ENCODE assay signal across 7 mouse cellular contexts in genomic region chr8:84839875-84840247, GRCm38 (mm10). TPM values are rescaled to one million over a fixed set of nuclear protein-coding genes. Genes with fewer than 3 reads are reported as not detected.
DNase-seq lines count a peak whose midpoint lies in the region; ATAC-seq and TF ChIP-seq lines count a peak whose summit lies in the region.

No protein-coding gene starts in this region.

- no peak for TF ChIP-seq CTCF in lung, postnatal 0 days (IDR thresholded peaks at IDR 0.05)

- H3K4me1 ChIP-seq in lung, postnatal 0 days (ENCODE audit: insufficient read depth, low read depth, low read length): peaks cover 2% of the 10 kb centered on the region; the same call in 1 of the 2 replicates
- peaks cover 42% of the 10 kb centered on the region for H3K4me1 ChIP-seq in forebrain, embryonic 12.5 days
- H3K4me1 ChIP-seq in limb, embryonic 13.5 days: peaks cover 75% of the 10 kb centered on the region
- peaks cover 25% of the 10 kb centered on the region for H3K4me1 ChIP-seq in stomach, embryonic 14.5 days (ENCODE audit: control insufficient read depth, insufficient read depth, low read length)

- no peak for ATAC-seq in lung, postnatal 0 days
- no peak for ATAC-seq in forebrain, embryonic 12.5 days (ENCODE audit: low FRiP score)
- ATAC-seq in limb, embryonic 13.5 days (ENCODE audit: low FRiP score, low read depth): no peak
- ATAC-seq in stomach, embryonic 14.5 days (ENCODE audit: insufficient number of reproducible peaks, insufficient read depth, low FRiP score, low read depth): no peak

- no peaks in the 10 kb centered on the region for H3K27me3 ChIP-seq in lung, postnatal 0 days (replicated peaks; ENCODE audit: insufficient read depth, low read length)
- no peaks in the 10 kb centered on the region for H3K27me3 ChIP-seq in forebrain, embryonic 12.5 days
- H3K27me3 ChIP-seq in limb, embryonic 13.5 days: no peaks in the 10 kb centered on the region
- H3K27me3 ChIP-seq in stomach, embryonic 14.5 days (ENCODE audit: control insufficient read depth, insufficient read depth, low read length): no peaks in the 10 kb centered on the region

- peaks cover 36% of the 10 kb centered on the region for H3K36me3 ChIP-seq in lung, postnatal 0 days (ENCODE audit: insufficient read depth, low read length)
- peaks cover 80% of the 10 kb centered on the region for H3K36me3 ChIP-seq in forebrain, embryonic 12.5 days (replicated peaks)
- peaks cover 83% of the 10 kb centered on the region for H3K36me3 ChIP-seq in limb, embryonic 13.5 days
- peaks cover 77% of the 10 kb centered on the region for H3K36me3 ChIP-seq in stomach, embryonic 14.5 days (ENCODE audit: control insufficient read depth, insufficient read depth, low read length)

- intact Hi-C loops in left cerebral cortex, postnatal 14 days (cut with DNase I): no loop called here

- H3K27ac ChIP-seq in lung, postnatal 0 days (ENCODE audit: low read length): peak overlapping the region; percentile 81
- peak overlapping the region; percentile 87 for H3K27ac ChIP-seq in forebrain, embryonic 12.5 days
- H3K27ac ChIP-seq in limb, embryonic 13.5 days: peak overlapping the region; percentile 80
- H3K27ac ChIP-seq in stomach, embryonic 14.5 days (ENCODE audit: low read length): peak overlapping the region; percentile 93

- peak overlapping the region; percentile 87 for H3K9ac ChIP-seq in lung, postnatal 0 days (replicated peaks; ENCODE audit: low read depth)
- H3K9ac ChIP-seq in forebrain, embryonic 12.5 days: peak overlapping the region; percentile 87
- H3K9ac ChIP-seq in limb, embryonic 13.5 days: peak overlapping the region; percentile 90
- peak overlapping the region; percentile 88 for H3K9ac ChIP-seq in stomach, embryonic 14.5 days (replicated peaks; ENCODE audit: low read depth, low read length)

- peak overlapping the region; percentile 96 for H3K4me2 ChIP-seq in lung, postnatal 0 days (replicated peaks; ENCODE audit: low read depth, low read length)
- H3K4me2 ChIP-seq in forebrain, embryonic 12.5 days: peak overlapping the region; percentile 63
- peak overlapping the region; percentile 71 for H3K4me2 ChIP-seq in limb, embryonic 13.5 days (replicated peaks)
- peak overlapping the region; percentile 59 for H3K4me2 ChIP-seq in stomach, embryonic 14.5 days (replicated peaks; ENCODE audit: low read depth, low read length)

- TF ChIP-seq EP300 in lung, postnatal 0 days (IDR thresholded peaks at IDR 0.05): no peak

- peak overlapping the region; percentile 93 for H3K4me3 ChIP-seq in lung, postnatal 0 days (ENCODE audit: low read depth, low read length)
- peak overlapping the region; percentile 74 for H3K4me3 ChIP-seq in forebrain, embryonic 12.5 days (replicated peaks)
- H3K4me3 ChIP-seq in limb, embryonic 13.5 days: peak overlapping the region; percentile 88
- peak overlapping the region; percentile 87 for H3K4me3 ChIP-seq in stomach, embryonic 14.5 days (ENCODE audit: low read depth, low read length)

- no peaks in the 10 kb centered on the region for H3K9me3 ChIP-seq in lung, postnatal 0 days (ENCODE audit: low read length)
- no peaks in the 10 kb centered on the region for H3K9me3 ChIP-seq in forebrain, embryonic 12.5 days
- no peaks in the 10 kb centered on the region for H3K9me3 ChIP-seq in limb, embryonic 13.5 days
- no peaks in the 10 kb centered on the region for H3K9me3 ChIP-seq in stomach, embryonic 14.5 days (ENCODE audit: control insufficient read depth, low read depth, low read length)

- DNase-seq in lung, postnatal 0 days (ENCODE audit: low spot score): no peak
- no peak for DNase-seq in lung, postnatal 4 days
- no peak for DNase-seq in layer of hippocampus, adult 11-12 months (ENCODE audit: low spot score)
- DNase-seq in left cerebral cortex, postnatal 14 days (ENCODE audit: low spot score in 2 of 2): no peak

- 2% methylated on average over 7 of the region's 7 CpGs for WGBS in lung, postnatal 0 days
- WGBS in forebrain, embryonic 12.5 days: 5% methylated on average over 7 of the region's 7 CpGs
- 3% methylated on average over 7 of the region's 7 CpGs for WGBS in limb, embryonic 13.5 days
- 2% methylated on average over 7 of the region's 7 CpGs for WGBS in stomach, embryonic 14.5 days

RNA-seq across cellular contexts. Expression of gene Rad23a, which starts 0.6 kb away (rescaled TPM):
- polyA plus RNA-seq in lung, postnatal 0 days (2015; fragmentation: Nextera tagmentation; extraction: Ambion mirVana): 77.9 and 85.7 TPM in 2 replicates
- polyA plus RNA-seq in forebrain, embryonic 12.5 days (2016; fragmentation: Nextera tagmentation; extraction: Ambion mirVana): 108 and 118 TPM in 2 replicates
- 106 TPM in 2 replicates for polyA plus RNA-seq in limb, embryonic 13.5 days (2015; fragmentation: Nextera tagmentation; extraction: Ambion mirVana)
- polyA plus RNA-seq in stomach, embryonic 14.5 days (2014; fragmentation: Nextera tagmentation; extraction: Ambion mirVana): 119 and 125 TPM in 2 replicates
- 10 to 100 TPM; 59.5 to 72.0 TPM for total RNA-seq in left cerebral cortex, postnatal 14 days (2021)

RNA-seq across cellular contexts. Expression of gene Calr, which starts 6.9 kb away (rescaled TPM):
- polyA plus RNA-seq in lung, postnatal 0 days (2015; fragmentation: Nextera tagmentation; extraction: Ambion mirVana): 318 and 405 TPM in 2 replicates
- 619 TPM in 2 replicates for polyA plus RNA-seq in forebrain, embryonic 12.5 days (2016; fragmentation: Nextera tagmentation; extraction: Ambion mirVana)
- 943 and 1,018 TPM in 2 replicates for polyA plus RNA-seq in limb, embryonic 13.5 days (2015; fragmentation: Nextera tagmentation; extraction: Ambion mirVana)
- 669 and 791 TPM in 2 replicates for polyA plus RNA-seq in stomach, embryonic 14.5 days (2014; fragmentation: Nextera tagmentation; extraction: Ambion mirVana)
- total RNA-seq in left cerebral cortex, postnatal 14 days (2021): 100 to 1,000 TPM; 495 to 553 TPM

RNA-seq across cellular contexts. Expression of gene Gadd45gip1, which starts 8.5 kb away (rescaled TPM):
- polyA plus RNA-seq in lung, postnatal 0 days (2015; fragmentation: Nextera tagmentation; extraction: Ambion mirVana): 24.4 and 24.8 TPM in 2 replicates
- 43.0 and 44.8 TPM in 2 replicates for polyA plus RNA-seq in forebrain, embryonic 12.5 days (2016; fragmentation: Nextera tagmentation; extraction: Ambion mirVana)
- 48.1 and 48.4 TPM in 2 replicates for polyA plus RNA-seq in limb, embryonic 13.5 days (2015; fragmentation: Nextera tagmentation; extraction: Ambion mirVana)
- 49.5 and 50.5 TPM in 2 replicates for polyA plus RNA-seq in stomach, embryonic 14.5 days (2014; fragmentation: Nextera tagmentation; extraction: Ambion mirVana)
- total RNA-seq in left cerebral cortex, postnatal 14 days (2021): 10 to 100 TPM; 23.4 to 23.6 TPM

RNA-seq across cellular contexts. Expression of gene Farsa, which starts 16.9 kb away (rescaled TPM):
- polyA plus RNA-seq in lung, postnatal 0 days (2015; fragmentation: Nextera tagmentation; extraction: Ambion mirVana): 44.0 and 44.6 TPM in 2 replicates
- 110 and 111 TPM in 2 replicates for polyA plus RNA-seq in forebrain, embryonic 12.5 days (2016; fragmentation: Nextera tagmentation; extraction: Ambion mirVana)
- polyA plus RNA-seq in limb, embryonic 13.5 days (2015; fragmentation: Nextera tagmentation; extraction: Ambion mirVana): 108 and 109 TPM in 2 replicates
- 83.7 and 88.9 TPM in 2 replicates for polyA plus RNA-seq in stomach, embryonic 14.5 days (2014; fragmentation: Nextera tagmentation; extraction: Ambion mirVana)
- 10 to 100 TPM; 50.1 to 51.6 TPM for total RNA-seq in left cerebral cortex, postnatal 14 days (2021)

RNA-seq across cellular contexts. Expression of gene Dand5, which starts 17.2 kb away (rescaled TPM):
- polyA plus RNA-seq in lung, postnatal 0 days (2015; fragmentation: Nextera tagmentation; extraction: Ambion mirVana): 6.2 and 6.8 TPM in 2 replicates
- 5.3 and 5.6 TPM in 2 replicates for polyA plus RNA-seq in forebrain, embryonic 12.5 days (2016; fragmentation: Nextera tagmentation; extraction: Ambion mirVana)
- polyA plus RNA-seq in limb, embryonic 13.5 days (2015; fragmentation: Nextera tagmentation; extraction: Ambion mirVana): 6.3 TPM in 2 replicates
- 7.1 and 7.6 TPM in 2 replicates for polyA plus RNA-seq in stomach, embryonic 14.5 days (2014; fragmentation: Nextera tagmentation; extraction: Ambion mirVana)
- 1 to 10 TPM; 8.0 to 9.6 TPM for total RNA-seq in left cerebral cortex, postnatal 14 days (2021)
